Mouse (Mus musculus) Muller cell, postnatal 12 days (primary cell): ENCODE measurements at regions not wholly inside any gene's neighbourhood (a gene's known extent, or its start where the extent isn't known, plus 50 kb on each side); places are given as distances from the start of the nearest gene placed in this dataset.

ENCODE experiments used
- DNase-seq: peaks from one replicate; pipeline ENCODE4 v3.0.0-alpha.2; 2015; ENCODE audit errors: inconsistent ontology term

DNA sequence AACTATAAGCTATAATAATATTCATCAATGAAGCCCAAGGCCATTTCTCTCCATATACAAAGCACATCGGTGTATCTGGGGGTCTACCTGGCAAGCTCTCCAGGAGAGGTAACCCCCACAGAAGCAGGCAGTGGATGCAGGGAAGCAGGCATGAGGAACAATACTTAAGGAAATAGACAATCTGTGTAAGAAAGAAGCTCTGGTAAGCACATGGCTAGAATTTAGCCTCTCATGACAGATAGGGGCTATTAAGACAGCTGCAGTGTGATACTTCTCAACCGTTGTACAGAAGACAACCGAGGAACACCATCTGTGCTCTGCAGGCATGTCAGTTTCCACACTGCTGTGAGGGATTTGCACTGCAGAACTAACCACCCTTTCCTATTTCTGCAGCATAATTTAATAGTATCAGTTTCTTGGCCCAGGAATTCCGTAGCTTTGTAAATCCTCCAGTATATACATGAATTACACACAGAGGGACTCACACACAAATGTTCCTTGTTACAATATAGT lies 108.1 kb upstream of the Lpar1 start:
- DNase-seq: no peak

DNA sequence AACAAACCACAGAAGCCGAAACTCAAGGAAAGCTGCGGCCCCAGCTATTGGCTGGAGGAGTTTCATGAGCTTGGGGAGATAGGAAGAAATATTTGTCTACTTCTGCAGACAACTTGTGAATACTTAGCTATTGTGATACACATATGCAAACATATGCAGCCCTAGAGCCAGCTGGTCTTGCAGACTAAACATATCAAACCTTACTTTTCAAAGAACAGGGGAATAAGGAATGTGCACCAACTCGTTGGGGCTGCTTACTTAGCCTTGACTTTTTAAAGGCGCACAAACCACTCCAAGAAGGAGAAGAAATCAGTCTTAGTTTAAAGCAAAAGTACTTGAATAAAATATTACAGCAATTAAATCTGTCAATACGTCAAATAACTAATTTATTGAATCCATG lies 106.8 kb upstream of the Lpar1 start:
- no peak for DNase-seq

DNA sequence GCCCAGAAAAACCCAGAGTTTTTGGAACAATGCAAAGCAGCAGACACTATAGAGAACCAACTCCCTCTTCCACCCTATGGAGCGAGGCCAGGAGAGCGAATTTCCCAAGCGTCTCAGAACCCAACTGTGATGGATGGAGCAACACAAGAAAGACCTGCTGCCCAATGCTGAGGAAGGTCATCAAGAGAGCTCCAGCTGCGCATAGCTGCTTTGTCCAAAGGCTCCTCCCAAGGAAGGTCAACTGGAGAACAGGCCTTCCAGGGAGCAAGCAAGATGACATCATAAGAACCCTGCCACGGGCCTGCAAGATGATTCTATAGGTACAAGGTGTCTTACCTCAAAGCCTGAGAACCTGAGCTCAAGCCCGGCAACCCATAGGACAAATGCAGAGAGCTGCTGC lies 104.5 kb upstream of the Lpar1 start:
- no peak for DNase-seq

DNA sequence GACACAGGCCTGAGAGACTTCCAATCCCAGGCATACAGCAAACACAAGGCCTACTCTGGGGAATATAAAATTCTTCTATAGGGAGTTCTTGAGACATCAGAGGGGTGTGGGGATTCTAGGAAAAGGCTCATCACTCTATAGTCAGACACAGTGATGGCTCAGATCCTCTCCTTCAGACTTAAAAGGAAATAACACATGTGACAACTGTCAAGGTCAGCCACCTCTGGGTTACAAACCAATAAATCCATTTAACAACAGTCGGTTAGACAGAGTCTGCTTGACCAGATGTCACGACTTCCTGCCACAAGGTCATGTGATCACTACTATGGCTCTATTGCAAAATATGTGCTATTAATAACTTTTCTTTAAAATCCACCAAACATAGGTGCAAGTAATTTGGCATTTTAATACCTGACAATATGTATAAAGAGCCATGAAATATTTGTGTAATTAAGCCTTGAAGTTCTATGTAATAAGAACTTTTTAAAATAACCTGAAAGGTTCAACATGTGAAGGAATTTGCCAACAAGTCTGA lies 94.1 kb upstream of the Lpar1 start:
- DNase-seq: no peak

DNA sequence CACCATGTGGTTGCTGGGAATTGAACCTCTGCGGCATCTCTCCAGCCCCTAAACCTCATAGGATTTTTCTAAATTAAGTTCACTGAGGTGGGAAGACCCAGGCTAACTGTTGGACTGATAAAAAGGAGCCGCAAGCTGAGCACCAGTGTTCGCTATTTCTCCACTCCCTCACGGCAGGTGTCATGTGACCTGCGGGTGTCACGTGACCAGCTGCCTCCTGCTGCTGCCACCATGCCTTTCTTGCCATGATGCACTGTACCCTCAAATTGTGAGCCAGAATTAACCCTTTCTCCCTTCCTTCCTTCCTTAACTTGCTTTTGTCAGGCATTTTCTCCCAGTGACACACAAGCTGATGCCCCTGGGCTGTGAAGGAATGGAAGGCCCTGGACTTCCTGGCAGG lies 93.1 kb upstream of the Lpar1 start:
- DNase-seq: no peak

DNA sequence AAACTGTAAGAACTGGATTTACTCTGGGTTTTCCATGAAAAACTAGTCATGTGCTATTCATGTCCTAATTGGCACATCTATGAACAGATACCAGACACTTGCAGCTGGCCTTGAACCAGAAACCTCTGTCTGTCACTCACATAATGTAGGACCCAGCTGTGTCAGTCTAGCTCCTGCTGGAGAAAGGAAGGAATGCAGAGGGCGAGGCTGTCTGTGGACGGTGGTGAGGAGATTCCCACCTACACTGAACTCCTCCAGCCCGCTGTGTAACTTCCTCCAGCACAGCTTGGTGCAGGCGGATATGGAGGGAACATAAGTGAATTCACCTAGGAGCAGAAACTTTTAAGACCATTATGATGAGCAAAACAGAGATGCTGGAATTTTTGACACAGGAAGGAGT lies 89.7 kb upstream of the Lpar1 start:
- no peak for DNase-seq

DNA sequence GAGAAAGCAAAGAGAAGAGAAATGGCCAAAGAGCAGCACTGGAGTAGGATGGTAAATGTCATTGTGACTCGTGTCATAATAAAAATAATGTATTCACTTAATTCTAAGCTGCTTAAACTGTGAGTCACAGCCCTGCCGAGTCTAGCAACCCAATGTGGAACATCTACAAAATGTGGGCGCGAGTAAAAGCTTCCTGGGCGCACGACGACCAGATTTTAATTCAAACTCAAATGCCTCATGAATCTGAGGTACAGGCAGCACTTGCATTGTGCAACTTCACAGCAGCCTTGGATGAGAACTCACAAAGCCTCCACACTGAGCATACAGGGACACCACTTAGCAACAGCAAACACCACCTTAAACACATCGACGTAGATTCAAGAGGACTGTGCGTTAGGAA lies 88.5 kb upstream of the Lpar1 start:
- no peak for DNase-seq

DNA sequence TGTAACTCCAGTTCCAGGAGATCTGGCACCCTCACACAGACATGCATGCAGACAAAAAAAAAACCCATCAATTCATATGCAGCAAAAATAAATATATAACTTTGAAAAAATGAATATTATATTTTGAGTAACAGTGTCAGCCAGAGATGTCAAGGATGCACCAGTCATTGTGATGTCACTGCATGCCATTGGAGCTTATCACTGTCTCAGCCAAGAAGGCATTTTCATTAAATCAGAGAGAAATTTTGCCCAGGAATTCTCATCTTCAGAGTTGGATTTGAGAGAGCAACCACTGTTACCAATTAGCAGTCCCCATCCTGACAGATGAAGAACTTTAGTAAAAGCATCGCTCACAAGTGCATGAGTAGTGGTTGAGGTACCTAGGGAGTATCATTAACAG lies 79.0 kb upstream of the Lpar1 start:
- no peak for DNase-seq

DNA sequence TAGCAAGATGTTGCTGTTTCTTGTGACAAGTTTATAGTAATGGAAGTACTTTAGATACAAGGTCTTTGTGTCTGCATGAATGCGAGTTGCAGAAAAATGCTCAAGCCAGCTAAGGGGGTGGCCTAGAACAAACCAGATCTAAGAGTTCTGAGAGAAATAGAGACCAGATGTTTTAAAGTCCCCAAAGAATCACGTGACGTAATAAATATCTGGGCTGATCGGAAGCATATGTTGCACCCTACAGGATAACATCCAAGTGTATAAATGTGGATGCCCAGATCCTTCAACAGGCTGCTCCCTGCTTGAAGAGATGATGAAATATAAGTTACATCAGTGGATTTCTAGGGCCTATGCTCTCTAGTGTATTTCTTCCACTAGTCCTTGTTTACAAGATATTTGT lies 77.7 kb upstream of the Lpar1 start:
- no peak for DNase-seq

DNA sequence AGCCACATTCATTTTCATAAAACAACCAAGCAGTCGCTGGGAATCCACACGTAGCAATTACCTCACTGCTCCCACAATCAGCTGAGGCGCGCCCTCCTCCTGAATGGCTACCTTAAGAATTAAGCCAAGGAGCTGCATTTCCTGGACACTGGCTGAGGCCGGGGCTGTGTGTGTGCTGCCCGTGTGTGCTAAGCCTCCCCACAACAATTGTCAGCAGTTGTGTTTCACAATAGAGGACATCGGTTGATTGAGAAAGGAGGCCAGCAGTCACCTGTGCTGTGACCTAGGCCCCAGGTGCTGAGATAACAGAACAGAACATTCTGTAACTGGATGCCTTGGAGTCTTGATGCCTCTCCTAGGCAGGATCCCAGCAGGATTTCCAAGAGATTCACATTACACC lies 73.3 kb upstream of the Lpar1 start:
- DNase-seq: no peak

DNA sequence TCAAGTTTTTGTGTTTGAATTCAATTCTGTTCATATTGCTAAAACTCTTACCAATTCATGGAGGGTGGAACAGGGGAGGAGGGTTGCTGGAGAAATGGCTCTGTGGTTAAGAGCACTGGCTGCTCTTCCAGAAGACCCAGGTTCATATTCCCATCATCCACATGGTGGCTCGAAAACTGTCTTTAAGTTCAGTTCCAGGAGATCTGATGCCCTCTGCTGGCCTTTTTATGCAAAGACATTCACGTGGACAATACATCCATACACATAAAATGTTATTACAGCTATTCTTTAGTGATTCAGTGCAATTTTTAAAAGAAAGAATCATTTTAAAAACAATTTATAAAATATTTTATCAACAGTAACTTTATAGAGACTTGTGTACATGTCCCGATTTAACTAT lies 70.4 kb upstream of the Lpar1 start:
- DNase-seq: no peak

DNA sequence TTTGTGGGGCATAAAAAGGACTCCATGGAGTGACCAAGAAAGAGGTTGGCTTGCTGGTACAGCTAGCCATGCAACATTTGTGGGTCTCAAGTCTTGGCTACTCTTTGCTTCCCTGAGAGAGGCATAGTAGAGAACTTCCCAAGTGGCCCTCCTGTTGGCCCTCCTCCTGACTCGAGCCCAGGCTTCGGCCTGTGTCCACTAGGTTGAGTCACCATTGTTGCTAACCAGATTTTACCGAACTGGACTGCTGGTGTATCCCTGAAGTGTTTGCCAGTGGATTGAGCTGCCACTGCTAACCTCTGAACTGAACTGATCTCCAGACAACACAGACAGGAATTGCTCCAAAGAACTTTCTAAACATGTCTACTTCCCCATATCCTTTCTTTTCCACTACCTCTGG lies 66.9 kb upstream of the Lpar1 start:
- no peak for DNase-seq

DNA sequence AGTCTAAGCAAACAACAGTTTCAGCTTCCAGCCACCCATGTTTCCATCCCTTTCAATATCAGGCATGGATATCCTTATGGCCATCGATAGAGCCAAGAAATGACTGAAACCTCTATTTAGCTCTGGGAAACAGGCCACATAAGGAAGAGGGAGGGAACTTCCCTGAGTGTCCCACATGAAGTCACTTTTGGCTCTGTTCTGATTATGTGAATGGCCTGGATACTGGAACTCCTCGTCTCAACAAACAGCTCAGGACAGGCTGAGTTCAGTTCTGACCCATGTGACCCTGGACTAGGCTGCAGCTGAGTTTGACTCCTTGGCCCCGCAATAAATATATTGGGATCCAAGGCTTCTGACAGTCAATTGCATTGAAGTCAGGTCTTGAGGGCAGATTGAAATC lies 63.6 kb upstream of the Lpar1 start:
- no peak for DNase-seq

DNA sequence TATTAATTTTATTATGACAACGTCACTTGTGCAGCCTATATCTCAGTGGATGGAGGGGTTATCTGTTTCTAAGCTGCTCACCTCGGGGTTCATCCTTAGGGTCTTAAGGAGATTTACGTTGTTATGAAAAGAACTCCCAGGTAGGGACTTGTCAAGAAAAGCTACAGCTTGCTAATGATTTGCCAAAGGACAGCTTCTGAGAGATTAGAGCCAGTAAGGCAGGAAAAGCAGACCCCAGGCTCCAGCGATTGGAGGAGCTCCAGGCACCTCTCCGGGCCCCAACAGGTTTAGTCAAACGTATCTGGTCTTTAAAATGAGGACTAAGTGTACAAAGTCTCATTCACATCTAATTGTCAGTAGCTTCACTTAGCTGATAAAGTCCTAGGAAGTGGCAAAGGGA lies 59.8 kb upstream of the Lpar1 start:
- DNase-seq: no peak

DNA sequence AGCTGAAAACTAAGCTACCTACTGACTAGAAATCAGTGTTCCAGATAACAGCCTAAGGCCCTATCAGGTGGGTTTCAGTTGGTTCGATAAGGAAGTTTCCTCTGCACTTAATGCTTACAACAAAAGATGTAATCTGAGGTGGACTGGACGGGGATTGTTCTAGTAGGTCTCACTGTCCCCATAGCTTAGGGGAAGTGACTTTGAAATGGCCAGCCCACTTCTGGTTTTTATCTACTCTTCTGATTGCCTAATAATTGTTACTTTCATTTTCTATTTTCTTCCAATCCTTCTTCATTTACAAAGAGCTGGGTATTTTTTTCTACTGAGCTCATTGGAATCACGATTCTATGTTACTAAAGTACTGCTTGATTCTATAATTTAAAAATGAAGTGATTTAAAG lies 59.3 kb upstream of the Lpar1 start:
- DNase-seq: no peak

DNA sequence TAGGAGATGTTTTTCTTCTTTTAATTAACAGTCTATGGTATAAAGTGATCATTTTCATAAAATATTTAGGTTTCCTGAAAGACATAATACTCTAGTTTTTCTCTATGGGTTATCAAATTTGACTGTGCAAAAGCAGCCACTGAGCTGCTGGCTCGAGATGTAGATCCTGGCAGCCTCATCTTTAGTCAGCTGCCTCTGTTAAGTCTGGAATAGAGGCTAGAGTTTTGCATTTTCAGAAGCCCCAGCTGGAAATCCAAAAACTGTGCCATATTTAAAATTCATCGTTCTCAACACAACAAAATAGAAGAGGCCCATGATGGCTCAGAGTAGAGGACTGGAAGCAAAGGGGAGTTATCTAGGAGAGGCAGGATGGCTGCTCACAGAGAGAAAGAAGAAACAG lies 53.8 kb upstream of the Lpar1 start:
- DNase-seq: no peak

DNA sequence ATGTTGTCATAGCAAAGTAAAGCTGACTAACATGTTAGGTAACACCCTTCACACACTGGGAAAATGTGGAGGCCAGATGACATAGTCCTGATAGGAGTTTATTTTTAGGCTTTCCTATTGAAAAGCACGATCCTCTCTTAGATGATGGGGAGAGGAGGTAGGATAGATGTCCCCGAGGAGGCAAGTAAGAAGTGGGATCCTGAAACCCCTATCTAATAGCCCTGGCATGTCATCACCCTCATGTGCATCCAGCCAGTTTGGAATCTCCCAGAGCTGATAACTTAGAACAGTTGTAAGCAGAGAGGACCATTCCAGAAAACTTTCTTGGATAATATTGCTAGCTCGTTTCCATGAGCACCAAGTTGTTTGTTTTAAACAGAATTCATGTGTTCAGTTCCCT lies 52.2 kb upstream of the Lpar1 start:
- DNase-seq: no peak
